Mouse (Mus musculus) ovary, postnatal 10 days (tissue): Measurements from ENCODE around the gene Notum.

ENCODE experiments used
- DNase-seq: peaks from one replicate; pipeline ENCODE4 v3.0.0; 2022; ENCODE audit warnings: low spot score

Notum gene

GRCm38 (mm10) chr11:120633520-120634343, 27.2 kb downstream of the Notum start, which contains the start of gene Mafg:
Gene Mafg (minus strand): TSS chr11:120633600.
- DNase-seq: peak; percentile 83

GRCm38 (mm10) chr11:120632559-120633519, 28.1 kb downstream of the Notum start:
- peak; percentile 60 for DNase-seq

- no peak for DNase-seq
Measured at GRCm38 (mm10) chr11:120631726-120632448, 29.1 kb downstream of the Notum start.

- DNase-seq: no peak
Measured at GRCm38 (mm10) chr11:120630881-120631725, 29.9 kb downstream of the Notum start.

- DNase-seq: no peak
Measured at GRCm38 (mm10) chr11:120630401-120630871, 30.5 kb downstream of the Notum start.

GRCm38 (mm10) chr11:120629911-120630310, 31.1 kb downstream of the Notum start:
- no peak for DNase-seq

- no peak for DNase-seq
Measured at GRCm38 (mm10) chr11:120629341-120629730, 31.6 kb downstream of the Notum start.

- no peak for DNase-seq
Measured at GRCm38 (mm10) chr11:120628601-120629340, 32.2 kb downstream of the Notum start.

GRCm38 (mm10) chr11:120627468-120628300, 33.3 kb downstream of the Notum start:
- no peak for DNase-seq

GRCm38 (mm10) chr11:120626785-120627467, 34.0 kb downstream of the Notum start:
- no peak for DNase-seq

GRCm38 (mm10) chr11:120625152-120625775, 35.7 kb downstream of the Notum start, which contains the start of gene Sirt7:
Gene Sirt7 (minus strand): TSS chr11:120625240.
- DNase-seq: no peak

GRCm38 (mm10) chr11:120624680-120625111, 36.3 kb downstream of the Notum start:
- DNase-seq: no peak

GRCm38 (mm10) chr11:120623961-120624679, 36.9 kb downstream of the Notum start:
- no peak for DNase-seq

GRCm38 (mm10) chr11:120622805-120623204, 38.2 kb downstream of the Notum start:
- no peak for DNase-seq

GRCm38 (mm10) chr11:120620195-120620594, 40.8 kb downstream of the Notum start:
- no peak for DNase-seq

GRCm38 (mm10) chr11:120618619-120619535, 42.1 kb downstream of the Notum start:
- no peak for DNase-seq
